Mouse (Mus musculus): ENCODE data around the gene Pard3. TPM values are rescaled to one million over a fixed set of nuclear protein-coding genes. Genes with fewer than 3 reads are reported as not detected.
A peak's percentile ranks its signal among the peaks of the same experiment; 100 is the strongest.

Gene Pard3
- polyA plus RNA-seq, 1 experiment from 2014 or later: 38.3 TPM

DNA sequence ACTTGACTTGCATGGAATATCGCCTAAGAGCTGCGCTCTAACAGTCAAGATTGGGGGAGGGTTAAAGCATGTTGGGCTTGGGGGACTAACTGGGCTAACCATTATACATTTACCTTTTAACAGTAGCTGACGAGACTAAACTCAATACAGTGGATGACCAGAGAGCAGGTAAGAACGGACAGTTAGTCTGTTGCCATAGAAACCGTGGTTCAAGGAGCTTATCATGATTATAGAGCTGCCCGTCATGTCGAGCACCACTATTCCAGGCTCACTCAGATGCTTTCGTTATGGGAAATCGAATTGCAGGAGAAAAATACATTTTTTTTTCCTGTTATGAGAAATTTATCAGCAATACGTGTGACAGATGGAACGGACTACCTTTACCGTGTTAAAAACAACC lies 346.9 kb downstream of the Pard3 start:
- Histone ChIP-seq H3K36me3 (0 out of 2 replicates have a peak, but pooled peaks cover 4% of the 10 kb centered on the region), H3K4me1 (peaks cover 9% of the 10 kb centered on the region), H3K4me3 (no peak overlapping the region), H3K9ac (no peak overlapping the region), H3K27me3 (no peaks in the 10 kb centered on the region), H3K27ac (peak overlapping the region; percentile 49), H3K9me3 (replicated peaks) (no peaks in the 10 kb centered on the region), H3K4me2 (replicated peaks) (no peak overlapping the region)
- 72% methylated on average over 12 of the region's 12 CpGs for whole genome bisulfite sequencing
- ATAC-seq (ENCODE audit: low FRiP score): 0 out of 2 replicates have a peak, but pooled peaks have one; percentile 26

DNA sequence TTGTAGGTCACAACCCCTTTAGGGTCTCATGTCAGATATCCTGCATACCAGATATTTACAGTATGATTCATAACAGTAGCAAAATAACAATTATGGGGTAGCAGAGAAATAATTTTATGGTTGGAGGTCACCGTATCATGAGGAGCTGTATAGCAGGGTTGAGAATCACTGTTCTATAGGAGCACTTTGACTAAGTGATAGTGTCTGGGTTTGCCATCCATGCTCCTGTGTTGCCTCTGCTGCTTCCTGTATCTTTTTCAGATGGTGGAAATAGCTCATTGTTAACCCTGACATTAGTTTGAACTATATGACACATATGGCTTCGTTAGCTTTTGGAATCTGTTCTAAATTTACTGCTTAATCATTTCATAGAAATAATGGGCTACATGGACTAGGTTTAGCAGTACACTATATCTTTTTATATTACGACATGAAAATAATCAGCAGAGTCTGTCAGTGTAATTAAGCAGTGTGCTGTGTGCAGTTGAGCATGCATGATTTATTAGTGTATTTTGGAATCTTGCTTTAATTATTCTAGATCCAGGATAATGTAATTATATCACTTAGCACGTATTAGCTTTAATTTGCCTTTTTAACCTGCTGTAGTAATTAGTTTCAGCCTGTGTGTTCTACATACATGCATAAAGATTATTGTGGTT lies 347.6 kb downstream of the Pard3 start:
- WGBS: 76% methylated on average over 4 of the region's 4 CpGs
- Histone ChIP-seq H3K27ac (0 out of 2 replicates have a peak overlapping the region, but pooled peaks have one; percentile 12), H3K9me3 (replicated peaks) (no peaks in the 10 kb centered on the region), H3K4me1 (peaks cover 3% of the 10 kb centered on the region; the same call in 1 of the 2 replicates), H3K9ac (no peak overlapping the region), H3K36me3 (0 out of 2 replicates have a peak, but pooled peaks cover 4% of the 10 kb centered on the region), H3K4me2 (replicated peaks) (no peak overlapping the region), H3K27me3 (no peaks in the 10 kb centered on the region), H3K4me3 (no peak overlapping the region)
- ATAC-seq (ENCODE audit: low FRiP score): peak; percentile 35; the same call in 1 of the 2 replicates

DNA sequence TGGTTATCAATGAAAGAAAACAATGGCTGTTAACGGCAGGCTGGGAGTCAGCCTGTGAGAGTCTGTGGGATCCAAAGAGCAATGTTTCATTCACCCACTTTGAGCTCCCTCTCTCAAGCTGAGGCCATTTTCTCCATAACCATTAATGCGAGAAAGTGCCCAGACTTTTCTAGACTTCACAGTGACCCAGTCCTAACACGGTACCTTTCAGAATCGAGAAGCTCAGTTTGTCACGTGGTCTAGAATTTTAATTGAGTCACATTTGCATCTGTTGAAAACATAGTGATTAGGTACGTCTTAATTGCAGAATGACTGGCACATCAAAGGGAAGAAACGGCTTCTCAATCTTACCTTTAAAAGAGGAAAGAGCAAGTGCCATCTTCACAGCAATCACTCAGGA lies 359.3 kb downstream of the Pard3 start:
- Histone ChIP-seq H3K36me3 (no peaks in the 10 kb centered on the region), H3K4me2 (replicated peaks) (no peak overlapping the region), H3K27ac (no peak overlapping the region), H3K4me1 (peaks cover 6% of the 10 kb centered on the region; the same call in 1 of the 2 replicates), H3K4me3 (no peak overlapping the region), H3K9me3 (replicated peaks) (no peaks in the 10 kb centered on the region), H3K9ac (no peak overlapping the region), H3K27me3 (no peaks in the 10 kb centered on the region)
- no peak for ATAC-seq (ENCODE audit: low FRiP score)
- WGBS: 52% methylated on average over 7 of the region's 7 CpGs

DNA sequence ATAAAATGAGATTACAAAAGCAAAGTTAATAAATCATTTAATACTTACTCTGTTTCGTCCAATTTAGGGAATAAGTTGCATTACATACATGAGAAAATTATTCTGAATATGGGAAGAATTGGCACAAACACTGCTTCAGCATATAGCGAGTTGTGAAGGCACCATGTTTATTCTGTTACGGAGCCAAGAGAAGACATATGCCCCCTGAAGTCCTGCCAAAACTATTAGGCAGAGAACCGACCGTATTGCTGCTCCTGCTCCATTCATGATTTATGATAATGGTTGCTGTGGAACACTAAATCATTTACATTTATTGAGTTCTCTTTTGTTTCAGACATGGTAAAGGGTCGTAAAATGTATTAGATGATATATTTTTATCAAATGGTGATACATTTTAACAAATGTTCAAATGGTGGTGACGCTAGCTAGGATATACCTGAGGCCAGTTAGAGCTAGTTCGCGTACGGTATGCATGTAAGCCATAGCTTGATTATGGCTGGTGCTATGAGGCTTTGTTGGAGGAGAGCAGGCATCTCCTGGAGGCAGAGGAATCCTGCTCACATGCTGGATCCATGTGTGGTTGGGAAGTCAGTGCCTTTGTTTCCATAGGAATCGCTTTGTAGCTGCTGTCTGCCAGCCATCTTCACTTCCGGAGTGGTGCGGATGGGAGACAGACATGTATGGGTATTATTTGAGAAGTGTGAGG lies 360.7 kb downstream of the Pard3 start:
- Histone ChIP-seq H3K4me1 (peaks cover 6% of the 10 kb centered on the region; the same call in 1 of the 2 replicates), H3K4me2 (replicated peaks) (no peak overlapping the region), H3K27me3 (no peaks in the 10 kb centered on the region), H3K27ac (no peak overlapping the region), H3K9me3 (replicated peaks) (no peaks in the 10 kb centered on the region), H3K36me3 (0 out of 2 replicates have a peak, but pooled peaks cover 3% of the 10 kb centered on the region), H3K9ac (no peak overlapping the region), H3K4me3 (no peak overlapping the region)
- WGBS: 91% methylated on average over 13 of the region's 13 CpGs
- no peak for ATAC-seq (ENCODE audit: low FRiP score)

DNA sequence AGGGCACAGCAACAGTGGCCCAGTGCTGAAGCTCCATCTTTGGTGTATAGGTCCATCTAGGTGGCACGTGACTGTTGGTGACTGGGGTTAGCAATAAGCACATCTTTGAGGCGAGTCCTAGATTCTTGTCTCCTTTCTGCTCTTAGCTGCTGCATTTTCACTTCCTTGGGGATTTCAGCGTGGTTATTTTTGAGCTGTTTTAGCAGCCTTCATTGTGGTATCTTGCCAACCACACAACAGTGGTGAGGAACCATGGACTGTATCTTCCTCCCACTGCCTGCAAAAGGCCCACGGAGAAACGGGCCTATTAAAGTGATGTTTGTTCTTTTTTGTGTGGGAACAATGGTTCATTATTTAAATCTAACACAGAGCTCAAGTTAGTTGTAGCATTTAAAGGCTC lies 363.2 kb downstream of the Pard3 start:
- 0 out of 2 replicates have a peak, but pooled peaks cover 3% of the 10 kb centered on the region for H3K36me3 ChIP-seq
- 74% methylated on average over 5 of the region's 5 CpGs for WGBS
- no peak overlapping the region for H3K4me2 ChIP-seq (replicated peaks)
- H3K9ac ChIP-seq: no peak overlapping the region
- H3K9me3 ChIP-seq (replicated peaks): no peaks in the 10 kb centered on the region
- H3K4me1 ChIP-seq: peaks cover 6% of the 10 kb centered on the region; the same call in 1 of the 2 replicates
- H3K4me3 ChIP-seq: no peak overlapping the region
- no peak overlapping the region for H3K27ac ChIP-seq
- H3K27me3 ChIP-seq: no peaks in the 10 kb centered on the region
- no peak for ATAC-seq (ENCODE audit: low FRiP score)

DNA sequence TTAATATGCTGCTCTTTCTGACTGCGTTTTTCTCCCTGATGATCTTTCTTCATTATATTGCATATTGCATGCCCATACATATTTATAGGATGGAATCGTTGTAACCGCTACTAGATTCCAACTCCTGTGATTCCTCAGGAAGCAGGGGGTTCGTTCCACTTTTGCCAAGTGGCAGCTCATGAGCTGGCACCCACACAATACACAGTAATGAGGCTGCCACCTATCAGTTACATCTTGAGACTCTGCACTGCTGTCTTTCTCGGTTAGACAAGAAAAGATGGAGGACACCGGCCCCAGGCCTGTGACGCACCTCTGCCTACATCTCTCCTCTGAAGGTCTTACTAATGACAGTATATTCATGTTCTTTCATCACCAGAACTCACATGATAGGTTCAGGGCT lies 364.3 kb downstream of the Pard3 start:
- H3K4me3 ChIP-seq: no peak overlapping the region
- H3K9me3 ChIP-seq (replicated peaks): no peaks in the 10 kb centered on the region
- no peak overlapping the region for H3K9ac ChIP-seq
- WGBS: 91% methylated on average over 7 of the region's 7 CpGs
- no peak for ATAC-seq (ENCODE audit: low FRiP score)
- H3K27ac ChIP-seq: no peak overlapping the region
- no peak overlapping the region for H3K4me2 ChIP-seq (replicated peaks)
- H3K27me3 ChIP-seq: no peaks in the 10 kb centered on the region
- H3K4me1 ChIP-seq: no peaks in the 10 kb centered on the region
- peaks cover 10% of the 10 kb centered on the region; the same call in 1 of the 2 replicates for H3K36me3 ChIP-seq

DNA sequence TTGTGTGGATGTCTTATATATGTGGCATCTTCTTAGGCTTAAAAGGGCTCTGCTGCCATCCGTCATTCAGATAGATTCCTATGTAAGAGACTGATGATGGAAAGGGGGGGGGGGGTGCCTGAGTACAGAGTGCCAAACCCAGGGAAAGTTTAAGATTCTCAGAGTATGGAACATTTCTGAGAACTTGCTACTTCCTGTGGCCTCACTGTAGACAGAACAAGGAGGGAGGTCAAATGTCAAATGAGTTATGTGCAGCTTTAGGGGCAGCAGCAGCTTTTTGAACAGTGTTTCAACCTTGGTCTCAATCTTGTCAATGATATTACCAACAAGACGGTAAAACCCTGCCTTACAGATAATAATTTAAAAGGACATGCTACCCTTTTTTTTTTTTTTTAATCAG lies 367.5 kb downstream of the Pard3 start:
- no peak overlapping the region for H3K9ac ChIP-seq
- ATAC-seq (ENCODE audit: low FRiP score): no peak
- no peak overlapping the region for H3K4me3 ChIP-seq
- 78% methylated on average over 2 of the region's 2 CpGs for WGBS
- no peaks in the 10 kb centered on the region for H3K27me3 ChIP-seq
- no peaks in the 10 kb centered on the region for H3K4me1 ChIP-seq
- no peak overlapping the region for H3K27ac ChIP-seq
- H3K9me3 ChIP-seq (replicated peaks): no peaks in the 10 kb centered on the region
- peaks cover 10% of the 10 kb centered on the region; the same call in 1 of the 2 replicates for H3K36me3 ChIP-seq
- no peak overlapping the region for H3K4me2 ChIP-seq (replicated peaks)

DNA sequence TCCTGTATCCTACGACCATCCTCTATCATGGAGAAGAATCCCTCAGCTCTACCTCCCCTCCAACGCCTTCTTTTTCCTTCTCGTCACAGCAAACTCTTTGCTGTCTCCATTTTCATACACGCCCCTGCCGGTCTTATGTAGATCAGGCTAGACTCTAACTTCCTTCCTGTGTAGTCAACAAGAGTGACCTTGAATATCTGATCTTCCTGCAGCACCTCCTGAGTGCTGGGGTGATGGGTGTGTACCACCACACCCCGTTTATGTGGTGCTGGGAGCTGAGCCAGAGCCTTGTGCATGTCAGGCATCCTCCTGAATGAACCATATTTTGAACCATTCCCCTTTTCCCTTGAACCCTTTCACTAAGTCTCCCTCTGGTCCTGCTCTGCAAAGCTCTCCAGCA lies 372.3 kb downstream of the Pard3 start:
- Histone ChIP-seq H3K4me1 (peaks cover 15% of the 10 kb centered on the region), H3K27me3 (no peaks in the 10 kb centered on the region), H3K9me3 (replicated peaks) (no peaks in the 10 kb centered on the region), H3K36me3 (peaks cover 7% of the 10 kb centered on the region; the same call in 1 of the 2 replicates), H3K4me3 (no peak overlapping the region), H3K9ac (no peak overlapping the region), H3K27ac (no peak overlapping the region), H3K4me2 (replicated peaks) (no peak overlapping the region)
- WGBS: 93% methylated on average over 6 of the region's 6 CpGs
- ATAC-seq (ENCODE audit: low FRiP score): no peak

DNA sequence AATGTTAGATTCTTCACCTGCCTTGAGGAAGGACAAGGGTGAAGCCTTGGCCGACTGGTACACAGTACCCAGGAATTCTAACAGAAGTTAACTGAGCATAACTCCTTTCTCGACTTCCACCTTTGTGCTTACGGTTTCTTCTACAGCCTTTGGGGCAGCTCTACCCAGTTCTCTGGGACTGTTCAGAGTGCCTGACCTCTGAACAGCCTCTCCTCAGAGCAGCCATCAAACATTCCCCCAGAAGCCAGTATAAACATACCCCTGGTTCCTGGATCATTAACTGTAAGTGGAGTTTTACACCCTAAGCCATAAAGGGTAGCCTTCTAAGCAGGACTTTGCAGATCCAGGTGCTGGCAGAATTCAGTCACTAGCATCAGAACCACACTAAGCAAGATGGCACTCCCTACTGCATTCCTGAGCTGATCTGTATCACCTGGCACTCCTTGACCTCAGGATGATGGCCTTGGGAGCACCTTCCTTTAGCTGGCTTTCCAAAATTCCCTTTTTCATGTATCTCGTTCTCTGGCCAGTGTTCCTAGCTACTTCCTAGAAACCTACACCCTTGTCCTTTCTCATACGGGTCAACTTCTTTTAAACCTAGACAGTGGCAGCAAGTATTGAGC lies 374.0 kb downstream of the Pard3 start:
- Histone ChIP-seq H3K4me1 (peaks cover 18% of the 10 kb centered on the region), H3K27me3 (no peaks in the 10 kb centered on the region), H3K4me2 (replicated peaks) (no peak overlapping the region), H3K27ac (no peak overlapping the region), H3K36me3 (peaks cover 3% of the 10 kb centered on the region; the same call in 1 of the 2 replicates), H3K9me3 (replicated peaks) (no peaks in the 10 kb centered on the region), H3K4me3 (no peak overlapping the region), H3K9ac (no peak overlapping the region)
- no peak for ATAC-seq (ENCODE audit: low FRiP score)
- 91% methylated on average over 5 of the region's 5 CpGs for WGBS

DNA sequence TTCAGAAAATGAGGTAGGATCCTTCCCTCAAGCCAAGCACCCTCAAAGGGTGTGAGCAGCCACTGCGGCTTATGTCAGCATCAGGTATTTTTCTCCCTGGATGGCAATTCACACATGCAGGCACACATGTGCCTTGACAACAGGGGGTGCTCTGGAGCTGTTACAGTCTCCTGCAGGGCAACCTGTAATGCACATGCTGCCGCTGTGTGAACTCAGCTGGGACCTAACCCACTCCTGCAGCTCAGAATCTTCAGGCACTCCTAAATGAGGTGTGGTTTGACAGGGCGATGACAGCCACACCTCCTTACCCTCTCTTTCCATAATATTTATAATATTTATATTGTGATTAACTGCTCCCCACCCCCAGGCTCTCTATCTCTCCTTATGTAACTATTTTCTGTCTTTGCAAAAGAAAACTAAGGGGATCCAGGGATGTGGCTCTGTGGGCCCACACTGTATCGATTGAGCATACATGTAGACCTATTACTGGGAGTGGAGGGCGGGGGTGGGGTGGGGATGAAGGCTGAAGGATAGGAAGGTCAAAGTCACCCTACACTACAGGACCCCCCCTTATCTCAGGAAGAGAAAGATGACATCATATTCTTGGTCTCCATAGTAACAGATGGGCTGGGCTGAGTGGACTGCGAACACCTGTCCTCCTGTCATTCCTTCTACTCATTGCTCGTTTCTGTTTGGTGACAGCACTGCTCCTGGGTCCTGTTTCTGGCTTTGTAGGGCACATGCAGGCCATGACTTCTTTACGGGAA lies 375.1 kb downstream of the Pard3 start:
- Histone ChIP-seq H3K36me3 (no peaks in the 10 kb centered on the region), H3K9ac (no peak overlapping the region), H3K4me2 (replicated peaks) (no peak overlapping the region), H3K4me1 (peaks cover 18% of the 10 kb centered on the region), H3K4me3 (no peak overlapping the region), H3K9me3 (replicated peaks) (no peaks in the 10 kb centered on the region), H3K27ac (no peak overlapping the region), H3K27me3 (no peaks in the 10 kb centered on the region)
- ATAC-seq (ENCODE audit: low FRiP score): peak; percentile 49
- 67% methylated on average over 8 of the region's 8 CpGs for WGBS

DNA sequence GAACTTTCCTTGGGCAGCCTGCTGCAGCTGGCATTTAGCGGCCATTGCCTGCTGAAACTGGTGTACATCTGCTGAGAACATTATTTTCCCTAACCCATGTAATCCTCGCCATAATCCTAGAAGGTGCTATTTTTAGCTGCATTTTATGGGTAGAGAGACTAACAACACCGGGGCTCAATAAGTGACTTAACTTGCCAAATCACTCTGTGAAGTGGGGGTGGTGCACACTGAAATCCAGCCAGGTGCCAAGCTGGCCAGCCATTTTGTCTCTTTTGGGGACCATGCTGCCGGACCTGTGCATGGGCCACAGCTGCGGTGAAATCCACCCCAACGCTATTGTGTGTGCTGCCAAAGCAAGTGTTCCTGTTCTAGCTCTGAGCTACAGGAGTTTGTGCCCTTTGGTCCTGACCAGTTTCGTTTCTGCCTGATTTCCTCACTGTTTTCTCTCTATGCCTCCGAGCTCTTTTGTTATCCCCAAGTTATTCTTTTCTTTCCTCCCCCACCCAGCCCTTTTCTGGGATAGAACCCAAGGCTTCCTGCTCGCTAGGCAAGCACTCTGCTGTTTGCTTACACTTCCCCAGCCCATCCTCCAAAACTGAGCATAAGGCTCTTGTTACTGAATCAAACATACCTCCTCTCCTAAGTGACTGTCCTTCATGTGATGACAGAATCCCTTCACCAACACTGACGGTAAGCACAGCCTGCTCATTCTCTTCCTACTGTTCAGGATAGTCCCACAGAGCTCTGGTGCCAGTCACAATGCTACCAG lies 375.9 kb downstream of the Pard3 start:
- H3K4me2 ChIP-seq (replicated peaks): no peak overlapping the region
- no peaks in the 10 kb centered on the region for H3K9me3 ChIP-seq (replicated peaks)
- H3K9ac ChIP-seq: no peak overlapping the region; the same call in 1 of the 2 replicates
- no peak overlapping the region for H3K4me3 ChIP-seq
- 50% methylated on average over 10 of the region's 10 CpGs for WGBS
- peaks cover 18% of the 10 kb centered on the region for H3K4me1 ChIP-seq
- ATAC-seq (ENCODE audit: low FRiP score): no peak
- H3K27ac ChIP-seq: no peak overlapping the region
- H3K27me3 ChIP-seq: no peaks in the 10 kb centered on the region
- H3K36me3 ChIP-seq: 0 out of 2 replicates have a peak, but pooled peaks cover 3% of the 10 kb centered on the region

Data from hindbrain, embryonic 12.5 days (tissue).